Mouse (Mus musculus) T-helper 17 cell (primary cell): Measurements from ENCODE around the gene Mnat1.

Experiments
- in situ Hi-C, 2 experiments: fragments of 300-600 bp; cut with MboI, MseI; formaldehyde crosslinking; loops; 1 replicate in 1 of 2; 2 replicates in 1 of 2; pipeline ENCODE4 v1.15.1; 2025; ENCODE audit warnings: high pct_unique_total_duplicates in 2 of 2

The Mnat1 gene

GRCm38 (mm10) chr12:73221235-73221634, 97.7 kb downstream of the Mnat1 start:
- in situ Hi-C loops = loop anchor here in 1 of 2 experiments (25.0 kb wide), 1 partner anchor 766 kb away; the partner anchor contains the start of gene Syt16

- in situ Hi-C loops = loop anchor here in 1 of 2 experiments (25.0 kb wide), 1 partner anchor 763 kb away; the partner anchor contains the start of gene Syt16
Measured at GRCm38 (mm10) chr12:73223872-73224271, 100.4 kb downstream of the Mnat1 start.

- in situ Hi-C loops = no loop called here
Measured at GRCm38 (mm10) chr12:73228427-73228826, 104.9 kb downstream of the Mnat1 start.

GRCm38 (mm10) chr12:73230196-73230595, 106.7 kb downstream of the Mnat1 start:
- in situ Hi-C loops = no loop called here

GRCm38 (mm10) chr12:73231552-73231951, 108.0 kb downstream of the Mnat1 start:
- in situ Hi-C loops = no loop called here

DNA sequence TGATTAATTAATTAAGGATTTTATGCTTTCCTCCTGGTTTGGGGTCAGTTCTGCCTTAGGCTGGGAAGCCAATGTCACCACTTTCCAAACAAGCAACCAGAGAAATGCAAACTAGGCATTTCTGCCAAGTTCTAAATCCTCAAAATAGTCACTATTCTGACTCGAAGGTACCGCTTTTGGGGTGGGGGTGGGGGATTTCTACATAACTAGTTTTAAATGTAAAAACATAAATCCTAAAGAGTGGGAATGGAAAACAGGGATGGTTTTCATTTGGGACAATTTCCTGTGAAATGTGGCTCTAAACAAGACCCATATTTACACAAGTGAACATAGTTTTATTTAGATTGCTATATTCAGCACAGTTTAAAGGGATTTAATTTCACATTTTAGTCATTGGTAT, 109.1 kb downstream of the Mnat1 start:
- in situ Hi-C loops = no loop called here

DNA sequence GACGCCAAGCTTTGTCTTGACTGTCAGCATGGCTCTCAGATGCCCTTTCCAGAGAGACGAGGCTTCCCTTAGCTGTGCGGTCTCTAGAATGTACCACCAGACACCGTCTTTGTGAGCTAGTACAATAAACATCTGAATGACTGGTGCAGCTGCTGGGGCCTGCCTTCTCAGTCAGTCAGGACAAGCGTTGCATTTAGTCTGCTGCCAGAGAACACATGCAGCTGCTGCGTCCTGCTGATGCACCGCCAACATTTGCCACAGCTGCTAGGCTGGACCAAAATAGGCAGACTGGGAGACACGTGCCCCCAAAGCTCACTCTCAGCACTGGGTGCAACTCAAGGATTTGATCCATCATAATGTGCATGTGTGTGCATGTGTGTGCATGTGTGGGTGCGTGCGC, 118.4 kb downstream of the Mnat1 start:
- in situ Hi-C loops = no loop called here

DNA sequence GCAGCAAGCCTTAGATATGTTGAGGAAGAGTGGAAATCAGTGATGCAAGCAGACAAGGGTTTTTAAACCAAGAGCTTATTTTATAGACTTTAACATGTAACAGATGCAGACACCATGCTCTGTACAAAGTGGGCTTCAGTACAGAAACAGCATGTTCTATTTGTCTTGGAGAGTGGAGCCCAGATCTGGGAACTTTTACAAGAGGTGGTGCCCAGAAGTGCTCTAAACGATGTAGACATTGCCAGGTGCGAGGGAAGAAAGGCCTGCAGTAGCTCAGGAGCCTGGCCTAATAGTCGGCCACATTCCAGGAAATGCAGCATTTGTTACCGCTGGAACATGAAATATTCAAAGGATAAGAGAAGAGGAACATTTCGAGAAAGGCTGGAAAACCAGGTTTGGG, 122.2 kb downstream of the Mnat1 start:
- in situ Hi-C loops = no loop called here

- in situ Hi-C loops = no loop called here
Measured at GRCm38 (mm10) chr12:73255006-73255405, 131.5 kb downstream of the Mnat1 start.

GRCm38 (mm10) chr12:73259269-73259668, 135.8 kb downstream of the Mnat1 start:
- in situ Hi-C loops = no loop called here

DNA sequence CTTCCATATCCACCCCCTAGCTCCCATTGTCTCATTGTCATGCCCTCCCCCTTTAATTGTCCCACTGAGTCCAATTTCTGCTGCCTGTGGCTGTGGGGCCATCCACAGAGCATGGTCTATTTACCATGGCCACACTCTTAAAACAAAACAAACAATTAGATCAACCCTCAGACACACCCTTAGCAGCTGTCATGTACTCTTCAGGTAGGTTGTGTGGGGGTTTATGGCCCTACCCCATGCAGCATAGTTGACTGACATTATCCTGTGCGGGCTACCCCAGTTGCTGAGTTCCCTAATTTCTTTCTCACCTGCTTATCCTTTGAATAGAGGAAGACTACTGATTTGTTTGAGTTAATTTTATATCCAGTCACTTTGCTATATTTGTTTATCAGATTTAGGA, 136.8 kb downstream of the Mnat1 start:
- in situ Hi-C loops = no loop called here

DNA sequence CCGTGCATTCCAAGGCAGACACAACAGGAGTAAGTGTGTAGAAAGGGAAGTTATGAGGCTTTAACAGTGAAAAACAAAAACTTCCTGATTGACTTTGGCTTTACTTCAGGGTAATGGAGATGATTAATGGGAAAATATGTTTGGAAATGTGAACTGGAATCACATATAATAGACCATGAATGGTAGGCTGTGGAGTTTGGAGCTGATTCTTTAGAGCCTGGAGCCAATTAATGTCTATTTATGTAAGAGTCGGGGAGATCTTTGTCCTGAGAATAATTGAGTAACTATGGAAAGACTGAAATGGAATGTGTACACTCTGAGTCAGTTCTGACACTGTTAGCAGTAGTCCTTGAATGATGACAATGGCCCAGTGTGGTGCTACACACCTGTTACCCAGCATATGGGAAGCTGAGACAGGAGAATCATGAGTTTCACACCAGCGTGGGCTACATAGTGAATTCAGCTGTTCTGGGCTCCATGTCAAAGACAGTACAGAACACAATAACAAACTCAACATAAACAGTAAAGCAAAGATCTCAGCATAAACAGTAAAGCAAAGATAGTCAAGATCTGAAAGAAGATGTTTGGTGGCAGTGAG, 142.0 kb downstream of the Mnat1 start:
- in situ Hi-C loops = no loop called here

GRCm38 (mm10) chr12:73266597-73266996, 143.1 kb downstream of the Mnat1 start:
- in situ Hi-C loops = no loop called here

GRCm38 (mm10) chr12:73268497-73268896, 145.0 kb downstream of the Mnat1 start:
- in situ Hi-C loops = no loop called here

DNA sequence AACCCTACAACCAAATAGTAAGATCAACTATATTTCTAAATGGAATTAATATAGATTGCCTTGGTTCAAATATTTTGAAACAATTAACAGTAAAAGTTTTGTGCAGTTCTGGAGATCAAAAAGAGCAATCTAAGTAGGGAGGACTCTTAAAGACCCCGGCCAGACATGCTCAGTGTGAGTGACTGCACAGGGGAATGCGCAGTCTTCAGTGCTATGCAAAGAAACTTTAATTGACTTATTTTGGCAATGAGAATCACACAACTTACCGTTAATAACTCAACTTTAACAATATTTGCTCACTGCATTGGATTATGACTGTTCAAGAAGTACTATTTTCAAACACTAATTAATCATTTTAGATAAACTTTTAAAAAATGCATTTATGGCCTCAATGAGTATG, 146.0 kb downstream of the Mnat1 start:
- in situ Hi-C loops = no loop called here

GRCm38 (mm10) chr12:73269933-73270332, 146.4 kb downstream of the Mnat1 start:
- in situ Hi-C loops = no loop called here

GRCm38 (mm10) chr12:73274921-73275320, 151.4 kb downstream of the Mnat1 start:
- in situ Hi-C loops = loop anchor here in 1 of 2 experiments (25.0 kb wide), 1 partner anchor 412 kb away; no protein-coding TSS in a partner anchor

- in situ Hi-C loops = loop anchor here in 1 of 2 experiments (25.0 kb wide), 1 partner anchor 401 kb away; no protein-coding TSS in a partner anchor
Measured at GRCm38 (mm10) chr12:73286287-73287092, 163.0 kb downstream of the Mnat1 start, which contains the start of the genes Trmt5 and Slc38a6. Gene Trmt5, minus strand, starts transcription at chr12:73286710. Gene Slc38a6, plus strand, starts transcription at chr12:73286779.

DNA sequence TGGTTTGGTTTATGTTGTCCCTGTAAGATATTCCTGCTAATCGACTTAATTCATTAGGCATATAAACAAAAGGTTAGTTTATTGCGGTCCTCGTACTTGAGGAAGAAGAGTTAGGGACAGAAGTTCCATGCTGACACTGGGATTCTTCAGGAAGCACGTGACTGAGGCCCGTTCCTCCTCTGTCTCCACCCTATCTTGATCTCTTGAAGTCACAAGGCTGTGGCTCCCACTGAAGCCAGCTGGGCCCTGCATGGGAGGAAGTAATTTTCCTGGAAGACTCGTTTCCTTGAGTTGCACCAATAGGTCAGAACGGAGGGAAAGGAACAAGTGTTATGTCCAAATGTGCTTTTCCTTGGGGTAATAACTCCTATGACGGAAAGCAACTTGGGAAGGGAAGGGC, 164.1 kb downstream of the Mnat1 start:
- in situ Hi-C loops = loop anchor here in 1 of 2 experiments (25.0 kb wide), 1 partner anchor 400 kb away; no protein-coding TSS in a partner anchor

GRCm38 (mm10) chr12:73288626-73289025, 165.1 kb downstream of the Mnat1 start:
- in situ Hi-C loops = loop anchor here in 1 of 2 experiments (25.0 kb wide), 1 partner anchor 399 kb away; no protein-coding TSS in a partner anchor

DNA sequence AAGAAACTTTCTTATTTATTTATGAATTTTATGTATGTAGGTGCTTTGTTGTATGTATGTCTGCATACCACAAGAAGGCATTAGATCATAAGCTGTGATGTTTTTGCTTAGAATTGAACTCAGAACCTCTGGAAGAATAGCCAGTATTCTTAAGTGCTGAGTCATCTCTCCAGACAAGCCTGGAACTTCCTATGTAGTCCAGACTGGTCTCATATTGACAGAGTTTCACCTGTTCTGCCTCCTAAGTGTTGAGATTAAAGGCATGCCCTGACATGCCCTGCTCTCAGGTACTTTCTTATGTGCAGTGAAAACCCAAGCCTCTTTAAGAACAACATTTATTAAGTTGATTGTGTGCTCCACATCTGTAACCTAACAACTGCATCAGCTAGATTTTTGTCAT, 171.4 kb downstream of the Mnat1 start:
- in situ Hi-C loops = loop anchor here in 1 of 2 experiments (25.0 kb wide), 1 partner anchor 392 kb away; no protein-coding TSS in a partner anchor

DNA sequence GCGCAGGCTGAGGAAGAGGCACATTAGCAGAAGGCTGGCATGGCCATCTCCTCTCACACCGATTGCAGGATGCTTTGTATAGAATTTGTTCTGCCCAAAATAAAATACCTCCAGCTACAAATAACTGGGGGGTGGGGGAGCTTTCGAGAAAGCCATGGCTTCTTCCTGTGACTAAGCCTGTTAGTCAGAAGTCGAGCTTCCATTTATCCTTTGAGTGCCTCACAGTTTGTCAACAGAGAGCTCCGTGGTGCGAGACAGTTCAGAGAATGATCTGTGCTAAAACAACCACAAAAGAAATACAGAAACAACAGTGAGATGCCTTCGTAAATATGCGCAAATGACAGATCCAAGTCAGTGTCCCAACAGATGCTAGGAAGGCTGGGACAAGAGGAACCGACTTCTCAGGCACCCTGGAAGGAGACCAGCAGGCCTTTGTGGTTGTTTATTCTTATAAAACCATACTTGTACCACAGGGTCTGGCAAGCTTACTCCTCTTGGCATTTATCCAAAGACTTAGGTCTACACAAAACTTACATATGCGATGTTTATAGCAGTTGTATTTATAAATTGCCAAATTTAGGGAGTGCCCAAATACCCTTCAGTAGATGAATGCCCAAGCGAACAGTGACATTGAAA, 172.1 kb downstream of the Mnat1 start:
- in situ Hi-C loops = loop anchor here in 1 of 2 experiments (25.0 kb wide), 1 partner anchor 392 kb away; no protein-coding TSS in a partner anchor
